Mouse (Mus musculus): Measurements from ENCODE around the gene Adcy4. TPM values are rescaled to one million over a fixed set of nuclear protein-coding genes. Genes with fewer than 3 reads are reported as not detected.
A peak's percentile ranks its signal among the peaks of the same experiment; 100 is the strongest.

The Adcy4 gene
- polyA plus RNA-seq (2017; shearing (Covaris generic)), result under 1 TPM in 1 of 2 experiments, not detected in 1; 0.08 TPM

DNA sequence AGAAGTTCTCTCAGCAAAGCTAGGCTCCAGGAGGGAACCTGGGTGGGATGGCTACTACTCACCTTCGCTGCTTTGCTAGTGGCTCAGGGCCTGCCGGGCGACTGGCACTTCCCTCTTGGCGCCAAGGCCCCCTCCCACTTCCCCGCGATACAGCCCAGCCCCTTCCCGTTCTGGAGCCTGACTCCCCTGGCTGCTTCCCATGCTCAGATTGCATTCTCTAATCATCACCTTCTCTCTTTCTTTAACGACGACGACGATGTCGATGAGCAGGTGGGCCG, at the start of gene Adcy4:
Adcy4 (minus strand) TSS at position 138 of the 278 bp plus-strand sequence.
- ATAC-seq, result no peak

DNA sequence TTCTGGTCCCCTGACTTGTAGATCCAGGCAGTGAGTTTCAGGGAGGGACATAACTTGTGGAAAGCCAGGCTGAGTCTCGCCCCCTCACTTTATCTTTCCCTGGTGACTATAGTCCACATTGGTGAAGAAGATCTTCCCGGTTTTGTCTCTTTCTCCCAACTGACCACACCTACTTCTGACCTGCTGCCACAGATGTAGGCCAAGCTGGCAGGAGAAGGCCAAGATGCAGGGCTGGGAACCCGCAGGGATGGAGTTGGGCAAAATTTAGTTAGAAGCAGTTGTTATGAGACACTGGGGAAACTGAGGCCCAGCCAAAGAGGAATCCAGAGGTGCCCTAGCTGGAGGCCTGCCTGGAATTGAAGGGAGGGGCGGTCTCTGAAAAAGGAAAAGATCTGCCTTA, 49.2 kb upstream of the Adcy4 start:
- no peak for ATAC-seq

DNA sequence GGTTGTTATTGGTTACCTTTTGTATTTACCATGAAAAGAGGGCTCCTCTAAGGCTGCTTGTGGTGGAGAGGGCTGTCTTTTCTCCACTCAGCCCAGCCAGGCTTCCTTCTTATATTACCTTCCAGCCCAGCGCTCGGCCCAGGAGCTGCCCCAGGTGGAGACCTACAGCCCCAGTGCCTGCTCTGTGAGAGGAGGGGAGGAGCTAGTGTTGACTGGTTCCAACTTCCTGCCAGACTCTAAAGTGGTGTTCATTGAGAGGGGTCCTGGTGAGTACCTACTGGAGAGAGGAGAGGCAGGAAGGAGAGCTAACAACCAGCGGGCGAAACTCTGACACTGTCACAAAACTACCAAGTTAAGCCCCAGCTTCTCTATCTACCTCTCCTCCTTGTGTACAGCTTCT, 46.4 kb upstream of the Adcy4 start:
- ATAC-seq, result no peak

DNA sequence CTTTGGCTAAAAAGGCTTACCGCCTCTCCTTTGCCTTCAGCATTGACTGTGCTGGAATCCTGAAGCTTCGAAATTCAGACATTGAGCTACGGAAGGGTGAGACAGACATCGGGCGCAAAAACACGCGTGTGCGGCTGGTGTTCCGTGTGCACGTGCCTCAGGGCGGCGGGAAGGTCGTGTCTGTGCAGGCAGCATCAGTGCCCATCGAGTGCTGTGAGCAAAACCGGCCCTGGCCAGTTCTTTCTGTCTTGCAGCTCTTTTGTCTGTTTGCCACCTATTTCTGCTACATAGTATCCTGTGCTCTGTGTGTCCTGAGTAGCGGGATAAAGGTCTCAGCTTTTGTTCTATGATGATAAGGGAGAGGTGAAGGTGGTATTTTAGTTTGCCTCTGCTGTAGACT, 46.0 kb upstream of the Adcy4 start:
- no peak for ATAC-seq

DNA sequence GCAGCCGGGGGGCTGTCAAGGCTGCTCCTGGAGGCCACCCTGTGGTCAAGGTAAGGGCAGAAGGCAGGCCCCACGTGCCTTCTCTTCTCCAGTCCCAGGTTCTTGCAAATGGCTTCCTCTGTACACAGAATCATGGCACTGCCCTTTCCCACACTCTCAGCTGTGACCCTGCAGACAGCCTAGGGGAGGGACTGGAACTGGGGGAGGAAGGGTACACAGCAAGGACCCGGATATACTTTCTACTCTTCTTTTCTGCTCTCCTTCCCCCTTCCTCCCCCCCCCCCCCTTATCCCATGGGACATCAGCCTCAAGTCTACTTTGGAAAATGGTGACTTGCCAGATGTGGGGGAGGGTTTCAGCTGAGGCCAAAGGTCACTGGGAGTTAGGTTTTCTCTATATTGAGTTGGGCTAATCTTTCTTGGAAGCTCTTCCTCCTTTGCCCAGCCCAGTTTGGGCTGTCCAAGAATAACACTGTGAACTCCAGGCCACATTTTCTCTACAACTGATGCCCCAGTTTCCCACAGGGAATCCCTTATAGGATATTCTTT, 44.9 kb upstream of the Adcy4 start:
- ATAC-seq, result no peak

DNA sequence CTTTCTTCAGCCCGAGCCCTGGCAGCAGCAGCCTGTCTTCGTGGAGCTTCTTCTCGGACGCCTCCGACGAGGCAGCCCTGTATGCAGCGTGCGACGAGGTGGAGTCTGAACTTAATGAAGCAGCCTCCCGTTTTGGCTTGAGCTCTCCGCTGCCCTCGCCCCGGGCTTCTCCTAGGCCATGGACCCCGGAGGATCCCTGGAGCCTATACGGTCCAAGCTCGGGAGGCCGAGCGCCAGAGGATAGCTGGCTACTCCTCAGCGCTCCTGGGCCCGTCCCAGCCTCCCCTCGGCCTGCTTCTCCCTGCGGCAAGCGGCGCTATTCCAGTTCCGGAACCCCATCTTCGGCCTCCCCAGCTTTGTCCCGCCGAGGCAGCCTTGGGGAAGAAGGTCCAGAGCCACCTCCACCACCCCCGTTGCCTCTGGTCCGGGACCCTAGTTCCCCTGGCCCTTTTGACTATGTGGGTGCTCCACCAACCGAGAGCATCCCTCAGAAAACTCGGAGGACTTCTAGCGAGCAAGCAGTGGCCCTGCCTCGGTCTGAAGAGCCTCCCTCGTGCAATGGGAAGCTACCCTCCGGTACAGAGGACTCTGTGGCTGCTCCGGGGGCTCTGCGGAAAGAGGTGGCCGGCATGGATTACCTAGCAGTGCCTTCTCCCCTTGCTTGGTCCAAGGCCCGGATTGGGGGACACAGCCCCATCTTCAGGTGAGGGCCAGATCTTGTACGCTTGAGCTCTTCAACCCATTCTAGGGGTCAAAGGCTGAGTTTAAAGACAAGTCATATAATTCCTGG, 42.9 kb upstream of the Adcy4 start:
- no peak for ATAC-seq

DNA sequence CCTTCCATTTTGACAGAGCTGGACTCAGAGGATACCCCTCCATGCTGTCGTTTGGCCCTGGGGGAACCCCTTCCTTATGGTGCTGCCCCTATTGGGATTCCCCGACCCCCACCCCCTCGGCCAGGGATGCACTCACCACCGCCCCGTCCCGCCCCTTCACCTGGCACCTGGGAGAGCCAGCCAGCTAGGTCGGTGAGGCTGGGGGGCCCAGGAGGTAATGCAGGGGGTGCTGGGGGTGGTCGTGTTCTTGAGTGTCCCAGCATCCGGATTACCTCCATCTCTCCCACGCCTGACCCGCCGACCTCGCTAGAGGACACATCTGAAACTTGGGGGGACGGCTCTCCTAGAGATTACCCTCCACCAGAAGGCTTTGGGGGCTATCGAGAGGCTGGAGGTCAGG, 42.2 kb upstream of the Adcy4 start:
- ATAC-seq, result no peak

DNA sequence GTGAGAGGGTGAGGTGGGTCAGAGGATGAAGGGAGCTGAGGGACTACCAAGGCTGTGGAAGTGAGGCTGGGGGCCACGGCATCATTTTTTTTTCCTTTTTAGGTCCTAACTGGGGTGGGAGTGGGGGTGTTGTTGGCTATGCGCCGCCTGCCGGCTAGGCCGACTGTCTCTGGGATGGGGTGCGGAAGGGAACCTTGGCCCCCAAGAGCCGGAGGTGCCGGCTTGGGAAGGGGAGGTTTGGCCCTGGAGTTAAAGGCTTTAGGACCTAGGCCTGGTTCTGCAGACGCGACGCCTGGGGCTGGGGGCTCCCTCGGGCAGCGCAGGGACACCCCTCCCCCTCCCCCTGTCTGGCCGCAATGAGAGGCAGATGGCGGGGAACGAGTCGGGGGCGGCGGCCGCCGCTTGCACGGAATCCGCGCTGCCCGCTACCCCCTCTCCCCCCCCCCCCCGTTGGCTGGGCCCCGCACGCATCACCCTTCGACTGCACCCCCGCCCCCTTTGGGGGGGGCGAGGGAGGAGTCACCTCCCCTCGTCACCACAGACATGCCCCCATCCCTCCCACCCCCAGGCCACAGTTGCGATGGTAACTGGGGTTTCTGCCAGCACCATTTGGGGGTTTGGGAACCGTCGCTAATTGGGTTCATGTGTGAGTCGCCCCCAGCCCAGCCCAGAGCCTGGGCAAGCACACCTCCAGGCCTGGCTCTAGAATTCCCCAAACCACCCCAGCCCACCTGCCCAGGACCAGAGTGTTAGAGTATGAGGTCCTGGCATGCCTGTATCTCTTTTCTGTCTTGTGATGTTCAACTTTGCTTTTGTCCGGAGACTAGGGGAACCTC, 41.5 kb upstream of the Adcy4 start:
- ATAC-seq, result no peak

DNA sequence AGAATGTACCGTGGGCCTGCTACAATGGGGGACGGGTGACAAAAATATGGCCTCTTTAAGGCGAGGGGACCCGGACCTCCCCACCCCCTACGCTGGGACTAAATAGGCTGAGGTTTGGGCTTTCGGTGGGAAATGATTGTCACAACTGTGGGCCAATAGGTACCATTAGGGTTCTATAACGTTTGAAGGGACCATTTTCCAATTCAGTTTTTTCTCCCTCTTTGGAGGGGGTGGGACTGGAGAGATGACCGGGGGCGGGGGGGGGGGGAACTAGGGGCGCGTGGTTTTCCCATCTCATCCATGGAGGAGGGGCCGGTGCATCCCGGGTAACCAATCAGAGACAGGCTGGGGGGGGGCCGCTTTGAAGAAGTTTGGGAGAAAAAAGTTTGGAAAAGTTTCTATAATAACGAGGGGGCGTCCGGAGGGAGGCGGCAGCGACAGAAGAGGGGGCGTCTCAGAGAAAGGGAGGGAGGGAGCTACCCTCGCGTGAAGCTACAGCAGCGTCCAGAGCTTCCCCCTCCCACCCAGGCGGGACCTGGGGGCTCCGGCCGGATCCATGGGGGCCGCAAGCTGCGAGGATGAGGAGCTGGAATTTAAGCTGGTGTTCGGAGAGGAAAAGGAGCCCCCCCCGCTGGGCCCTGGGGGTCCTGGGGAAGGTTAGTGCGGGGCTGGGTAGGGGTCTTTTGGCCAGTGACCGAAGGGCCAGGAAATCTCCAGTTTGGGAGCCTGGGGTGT, 40.8 kb upstream of the Adcy4 start:
- no peak for ATAC-seq

DNA sequence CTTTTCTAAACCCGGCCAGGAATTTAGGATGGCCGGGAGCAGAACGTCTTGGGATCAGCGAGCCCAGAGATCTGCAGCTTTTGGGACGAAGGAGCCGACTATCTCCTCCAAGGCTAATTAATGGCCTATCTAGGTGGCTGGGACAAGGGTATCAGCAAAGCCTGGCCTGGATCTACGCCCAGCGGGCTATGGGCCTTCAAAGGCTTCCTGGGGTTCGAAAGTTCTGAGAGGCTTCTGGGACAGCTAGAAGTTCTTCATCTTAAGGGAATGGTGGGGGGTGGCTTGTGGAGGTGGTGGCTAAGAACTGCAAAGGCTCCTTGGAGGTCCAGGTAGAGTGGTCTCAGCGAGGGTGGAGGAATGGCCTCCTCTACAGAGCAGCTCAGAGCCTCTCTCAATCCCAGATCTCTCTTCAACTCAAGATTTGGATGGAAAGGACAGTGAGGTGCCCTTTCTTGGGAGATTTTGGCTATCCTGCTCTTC, 40.1 kb upstream of the Adcy4 start:
- no peak for ATAC-seq

DNA sequence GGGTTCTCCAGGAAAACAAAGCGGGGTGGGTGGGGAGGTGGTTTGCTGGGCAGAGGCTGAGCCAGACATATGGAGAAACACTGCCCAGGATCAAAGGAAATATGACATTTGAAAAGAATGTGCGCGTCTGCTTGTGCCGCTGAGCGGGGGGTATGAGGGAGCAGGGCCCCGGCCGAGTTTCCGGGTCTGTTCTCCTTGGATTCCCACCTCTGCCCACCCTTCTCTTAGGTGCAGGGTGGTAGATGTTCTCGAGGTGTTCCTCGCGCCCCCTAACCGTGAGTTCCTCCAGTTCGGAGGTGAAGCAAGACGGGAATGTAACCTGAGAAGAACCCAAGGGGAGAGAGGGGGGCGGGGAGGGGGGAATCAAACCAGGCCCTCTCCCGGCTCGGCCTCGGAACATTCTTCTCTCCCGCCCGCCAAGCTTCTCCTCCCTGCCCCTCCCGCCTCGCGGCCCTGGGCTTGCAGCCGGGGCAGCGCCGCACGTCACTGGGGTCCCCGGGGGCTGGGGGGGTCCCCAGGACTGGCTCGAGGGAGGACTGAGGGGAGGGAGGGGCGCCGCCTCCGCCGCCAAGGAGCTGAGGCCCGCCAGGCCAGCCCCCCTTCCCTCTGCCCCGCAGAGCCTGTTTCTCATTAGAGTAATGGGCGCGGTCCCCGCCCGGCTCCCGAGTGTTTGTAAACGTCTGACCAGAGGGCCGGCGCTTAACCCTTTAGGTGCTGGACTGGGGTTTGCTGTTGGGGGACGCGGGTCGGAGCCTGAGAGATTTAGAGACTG, 39.3 kb upstream of the Adcy4 start, which contains the start of gene Nfatc4:
Nfatc4 (plus strand) TSS at position 154 of the 772 bp plus-strand sequence.
- ATAC-seq, result no peak

DNA sequence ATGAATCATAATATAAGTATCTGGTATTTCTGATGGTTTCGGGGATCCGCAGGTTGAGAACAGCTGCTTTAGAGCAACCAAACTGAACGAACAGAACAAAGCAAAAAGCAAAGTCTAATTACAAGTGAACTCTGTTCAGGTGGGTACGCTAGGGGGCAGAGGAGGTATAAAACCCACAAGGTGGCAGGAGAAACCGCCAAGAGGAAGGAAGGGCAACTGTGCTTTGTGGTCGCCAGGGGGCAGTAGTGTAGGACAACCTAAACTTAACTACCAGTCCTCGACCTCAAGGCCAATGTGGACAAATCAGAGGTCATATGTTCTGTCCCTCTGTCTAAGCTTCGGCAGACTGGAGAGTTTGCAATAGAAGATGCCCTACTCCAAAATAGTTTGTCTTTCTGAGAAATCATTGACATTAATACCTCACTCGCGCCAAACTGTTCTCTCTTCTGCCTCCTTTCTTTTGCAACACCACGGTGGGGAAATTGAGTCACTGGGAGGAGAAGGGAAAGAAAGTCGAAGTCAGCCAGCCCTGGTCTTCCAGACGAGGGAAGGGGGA, 38.6 kb upstream of the Adcy4 start:
- peak; percentile 78 for ATAC-seq

DNA sequence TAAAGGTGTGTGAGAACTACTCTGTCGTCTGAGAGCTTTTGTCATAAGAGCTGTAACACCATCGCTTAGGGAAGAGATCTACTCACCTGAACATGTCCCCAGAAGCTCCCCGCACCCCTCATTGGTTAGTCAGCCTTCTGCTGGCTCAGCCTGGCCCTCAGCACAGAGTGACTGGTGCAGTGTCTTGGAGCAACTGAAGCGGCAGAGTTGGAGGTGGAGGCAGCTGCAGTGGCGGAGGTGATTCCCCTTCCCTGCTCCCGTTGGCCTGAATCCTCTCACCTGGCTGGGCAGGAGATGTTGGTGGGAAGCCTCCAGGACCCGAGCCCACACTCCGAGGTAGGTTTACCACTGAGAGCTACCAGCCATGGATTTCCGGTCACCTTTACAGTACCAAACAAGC, 36.7 kb upstream of the Adcy4 start:
- ATAC-seq, result no peak

DNA sequence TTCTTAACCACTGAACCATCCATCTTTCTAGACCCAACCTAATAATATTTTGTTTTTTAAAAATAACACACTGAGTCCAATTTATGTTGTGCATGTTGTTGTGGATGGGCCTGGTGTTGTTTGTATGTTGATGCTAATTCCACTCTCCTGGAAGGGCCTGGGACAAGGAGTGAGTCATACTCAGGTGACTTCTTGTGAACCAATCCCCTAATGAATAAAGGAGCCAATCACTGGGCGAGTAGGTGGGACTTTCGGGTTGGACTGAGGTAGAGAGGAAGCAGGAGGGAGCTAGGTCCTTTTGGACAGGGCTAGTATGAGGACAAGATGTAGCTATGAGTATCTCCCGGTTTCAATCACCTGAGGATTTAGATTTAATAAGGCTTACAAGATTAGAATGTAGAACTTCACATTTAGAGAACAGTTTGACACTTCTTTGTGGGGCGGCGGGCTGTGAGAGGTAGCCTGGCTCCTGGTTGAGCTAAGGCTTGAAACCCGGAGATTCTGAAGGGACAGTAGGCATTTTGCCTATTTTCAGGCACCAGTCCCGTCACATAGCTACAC, 36.0 kb upstream of the Adcy4 start:
- ATAC-seq, result no peak

DNA sequence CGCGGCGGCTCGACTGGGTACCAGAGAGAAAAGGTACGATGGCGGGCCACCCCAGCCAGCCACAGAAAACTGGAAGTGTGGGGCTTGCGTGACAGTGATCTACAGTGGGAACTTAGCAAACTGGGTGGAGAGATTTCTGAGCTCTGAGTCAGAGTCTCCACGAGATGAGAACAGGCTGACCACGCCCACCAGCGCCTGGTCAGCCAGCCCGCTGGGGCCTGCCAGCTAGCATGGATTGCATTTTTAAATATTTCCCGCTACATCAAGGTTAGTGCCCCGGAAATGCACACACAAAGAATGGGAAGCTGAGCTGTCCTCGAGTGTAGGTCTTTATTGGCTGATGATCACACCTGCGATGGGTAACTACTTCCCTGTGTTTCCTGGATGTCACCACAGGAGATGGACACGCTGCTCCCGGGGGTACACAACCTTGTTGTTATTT, 31.4 kb upstream of the Adcy4 start:
- no peak for ATAC-seq

DNA sequence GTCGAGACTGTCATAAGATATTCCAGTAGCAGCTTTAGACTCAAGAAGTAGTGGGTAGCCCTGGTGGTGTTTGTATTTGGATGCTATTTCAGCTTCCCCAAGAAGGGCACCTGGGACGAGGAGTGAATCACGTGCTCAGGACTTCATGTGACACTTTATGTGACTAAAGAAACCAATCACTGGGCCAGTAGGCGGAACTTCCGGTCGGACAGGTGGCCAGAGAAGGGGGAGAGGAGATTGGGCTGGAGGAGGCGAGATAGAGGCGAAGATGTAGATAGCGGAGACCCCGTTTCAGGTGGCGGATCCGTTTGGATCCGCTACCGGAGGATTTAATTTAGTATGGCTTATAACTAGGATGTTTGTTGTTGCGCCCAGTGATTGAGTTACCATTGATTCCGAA, 31.0 kb upstream of the Adcy4 start:
- no peak for ATAC-seq

DNA sequence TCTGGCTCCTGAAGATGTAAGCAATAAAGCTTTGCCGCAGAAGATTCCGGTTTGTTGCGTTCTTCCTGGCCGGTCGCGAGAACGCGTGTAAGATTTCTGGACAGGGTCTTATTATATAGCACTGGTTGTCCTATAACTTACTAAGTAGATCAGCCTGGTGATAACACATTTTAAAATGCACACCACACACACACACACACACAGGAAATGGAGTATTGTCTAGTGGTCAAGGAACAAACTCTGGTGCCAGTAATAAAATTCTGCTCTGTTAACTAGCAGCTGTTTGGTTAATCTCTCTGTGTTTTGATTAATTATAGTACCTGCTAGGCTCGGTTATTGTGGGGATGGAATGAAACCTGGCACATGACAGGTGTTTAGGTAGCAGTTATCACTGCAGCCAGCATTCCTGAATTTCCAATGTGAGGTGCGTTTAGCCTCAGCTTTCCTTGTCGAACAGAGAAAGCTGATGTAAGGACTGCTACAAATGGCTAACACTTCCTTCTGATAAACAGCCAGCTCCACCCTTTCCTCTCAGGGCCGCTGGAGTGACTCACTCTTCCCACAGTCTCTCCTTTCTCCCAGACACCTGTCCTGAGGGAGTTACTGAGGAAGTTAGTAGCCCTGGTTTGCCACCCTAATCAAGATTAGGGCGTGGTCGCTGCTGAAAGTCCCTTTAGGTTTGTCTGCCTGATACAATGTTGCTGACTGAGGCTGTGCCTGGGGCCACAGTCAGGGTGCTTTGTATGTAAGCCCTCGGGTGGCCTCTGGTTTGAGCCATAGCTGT, 11.7 kb upstream of the Adcy4 start:
- no peak for ATAC-seq

DNA sequence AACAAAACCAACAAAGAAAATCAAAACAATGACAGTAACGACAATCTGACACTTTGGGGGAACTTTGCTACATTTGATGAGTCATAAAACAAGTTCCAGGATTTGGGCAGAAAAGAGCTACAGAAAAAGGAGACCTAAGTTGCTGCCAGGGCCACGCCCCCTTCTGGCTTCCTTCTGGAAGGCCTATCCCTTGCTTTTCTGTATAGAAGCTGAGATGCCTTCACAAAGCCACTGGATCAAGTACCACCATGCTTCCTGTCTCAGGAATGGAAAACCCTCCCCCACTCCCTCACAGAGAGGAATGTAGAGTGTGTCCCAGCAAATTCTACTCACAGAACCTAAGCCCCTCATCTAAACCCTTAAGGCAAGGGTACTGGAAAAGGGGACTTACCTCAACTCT, 10.1 kb upstream of the Adcy4 start:
- ATAC-seq, result no peak

DNA sequence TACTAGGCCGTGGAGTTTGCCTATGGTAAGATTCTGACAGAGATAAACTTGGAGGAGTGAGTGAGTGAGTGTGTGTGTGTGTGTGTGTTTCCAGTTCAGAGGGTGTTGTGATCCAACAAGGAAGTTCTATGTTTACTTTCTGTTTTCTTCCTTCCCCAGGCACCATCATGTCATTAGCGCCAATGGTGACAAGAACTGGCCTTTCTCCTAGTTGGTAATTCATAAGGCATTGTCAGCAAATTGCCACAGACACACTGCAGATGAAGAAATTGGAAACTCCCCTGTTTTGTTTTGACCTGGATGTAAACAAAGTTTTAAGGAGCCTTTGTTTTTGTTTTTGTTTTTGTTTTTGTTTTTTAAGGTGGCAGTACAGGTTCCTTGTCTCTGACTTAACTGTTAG, 9.6 kb upstream of the Adcy4 start:
- no peak for ATAC-seq

DNA sequence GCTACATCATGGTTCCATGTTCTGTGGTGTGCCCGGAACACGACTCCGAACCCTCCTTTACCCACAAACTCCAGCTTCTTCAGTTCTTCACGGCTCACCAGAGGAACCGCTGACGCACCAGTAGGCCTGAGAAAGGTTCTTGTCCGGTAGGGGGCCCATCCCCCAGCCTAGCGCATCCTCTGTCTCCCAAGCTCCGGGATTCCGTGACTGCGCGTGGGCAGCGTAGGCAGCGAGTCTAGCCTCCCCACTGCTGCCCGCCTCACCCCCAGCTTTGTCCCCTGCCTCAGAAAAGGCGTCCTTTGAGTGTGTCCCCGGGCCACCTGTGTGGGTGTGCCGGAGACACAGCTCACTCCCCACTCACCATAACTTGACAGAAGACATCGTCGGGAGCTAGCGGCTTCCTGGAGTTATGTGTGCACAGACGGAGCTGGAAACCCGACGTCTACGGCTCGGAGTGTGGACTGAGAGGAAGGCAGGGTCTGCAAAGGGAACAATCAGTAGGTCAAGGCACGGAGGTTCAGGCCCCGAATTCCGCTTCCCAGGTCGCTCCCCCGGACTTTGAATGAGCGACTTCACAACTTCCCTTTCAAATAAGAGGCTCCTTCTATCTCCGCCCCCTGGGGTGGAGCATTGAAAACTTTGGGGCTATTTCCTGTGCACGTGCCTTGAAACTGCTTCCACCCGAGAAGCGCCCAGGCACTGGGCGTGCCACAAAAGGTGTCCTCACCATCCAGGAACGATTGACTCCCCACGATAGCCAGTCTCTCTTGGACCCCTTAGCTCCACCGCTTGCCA, 4.6 kb upstream of the Adcy4 start, which contains the start of gene Ripk3:
Ripk3 (minus strand) TSS at position 610 of the 795 bp plus-strand sequence.
- peak; percentile 95 for ATAC-seq
